Mouse (Mus musculus): Measurements from ENCODE around the gene Etfrf1.

Etfrf1 gene

DNA sequence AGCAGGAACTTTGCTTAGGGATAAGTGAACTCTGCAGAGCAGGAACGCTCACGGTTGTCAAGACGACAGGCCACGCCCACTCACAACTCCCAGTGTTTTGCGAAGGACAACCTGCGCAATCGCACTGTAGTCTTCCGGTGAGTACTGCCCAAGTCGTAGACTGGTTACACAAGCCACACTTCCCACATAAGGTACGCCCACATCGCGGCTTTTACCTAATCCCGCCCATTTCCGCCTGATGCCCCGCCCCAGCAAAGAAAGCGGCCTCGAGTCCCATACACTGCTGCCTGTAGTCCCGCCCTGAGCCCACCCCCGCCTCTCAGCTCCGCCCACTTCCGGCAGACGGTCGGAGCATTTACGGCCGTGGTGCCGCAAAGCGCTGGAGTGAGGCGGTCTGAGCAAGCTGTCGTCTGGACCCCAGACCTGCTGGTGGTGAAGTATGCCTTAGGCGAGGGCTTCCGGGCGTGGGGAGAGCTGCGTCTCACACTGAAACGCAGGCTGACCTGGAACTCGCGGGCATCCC is at the start of gene Etfrf1, which contains the start of gene Casc1:
Etfrf1 (plus strand) TSS at position 319 of the 523 bp plus-strand sequence.
Casc1 (minus strand) TSS at position 190 of the 523 bp plus-strand sequence.
- peak; percentile 95 to 99 for DNase-seq

DNA sequence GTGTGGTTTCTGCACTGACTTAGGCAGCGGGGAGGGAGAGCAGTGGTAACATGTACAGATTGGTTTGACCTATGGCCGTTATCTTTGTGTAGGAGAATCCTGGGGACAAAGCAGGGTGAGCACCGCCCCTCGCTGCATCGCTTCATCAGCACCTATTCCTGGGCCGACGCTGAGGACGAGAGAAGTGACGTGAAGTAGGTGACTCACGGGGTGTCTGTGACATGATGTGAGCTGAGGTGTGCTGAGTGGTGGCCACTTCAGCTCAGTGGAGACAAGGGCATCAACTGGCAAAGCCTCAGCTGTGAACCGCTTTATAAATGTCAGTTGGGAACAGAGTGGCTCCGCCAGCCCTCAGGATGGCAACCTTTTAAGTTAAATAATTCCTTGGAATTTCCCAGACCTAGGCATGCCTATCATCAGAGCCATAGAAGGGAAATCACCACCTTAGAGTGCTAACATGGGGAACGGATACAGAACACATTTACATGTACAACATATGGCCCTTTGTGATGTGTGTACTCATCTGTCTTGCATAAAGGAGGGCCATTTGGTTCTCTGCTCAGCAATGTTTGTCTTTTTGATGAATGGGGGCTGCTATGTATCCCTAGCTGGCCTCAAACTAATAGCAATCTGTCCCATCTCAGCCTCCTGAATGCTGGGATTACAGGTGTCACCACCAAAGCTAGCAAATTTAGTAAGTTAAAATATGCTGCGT is 38.9 kb upstream of the Etfrf1 start:
- no peak for DNase-seq

DNA sequence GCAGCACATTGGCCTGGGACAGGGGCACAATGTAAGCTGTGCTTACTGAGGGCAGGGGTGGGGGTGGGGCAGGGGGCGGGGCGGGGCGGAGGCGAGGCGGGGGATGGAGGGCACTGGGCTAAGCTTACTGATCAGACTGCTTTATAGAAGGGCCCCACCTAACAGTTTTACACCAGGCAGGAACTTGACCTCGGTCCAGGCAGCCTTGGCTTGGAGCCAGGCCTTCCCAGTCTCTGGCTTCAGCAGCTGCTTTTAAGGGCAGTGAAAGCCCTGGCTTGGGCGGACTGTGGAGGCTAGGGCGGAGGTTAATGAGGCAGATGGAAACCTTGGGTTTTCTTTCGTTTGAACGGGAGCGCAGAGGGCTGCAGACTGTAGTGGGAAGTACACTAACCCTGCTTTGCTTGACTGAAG is 37.1 kb upstream of the Etfrf1 start:
- DNase-seq: peak in 1 of 2 experiments; percentile 13

DNA sequence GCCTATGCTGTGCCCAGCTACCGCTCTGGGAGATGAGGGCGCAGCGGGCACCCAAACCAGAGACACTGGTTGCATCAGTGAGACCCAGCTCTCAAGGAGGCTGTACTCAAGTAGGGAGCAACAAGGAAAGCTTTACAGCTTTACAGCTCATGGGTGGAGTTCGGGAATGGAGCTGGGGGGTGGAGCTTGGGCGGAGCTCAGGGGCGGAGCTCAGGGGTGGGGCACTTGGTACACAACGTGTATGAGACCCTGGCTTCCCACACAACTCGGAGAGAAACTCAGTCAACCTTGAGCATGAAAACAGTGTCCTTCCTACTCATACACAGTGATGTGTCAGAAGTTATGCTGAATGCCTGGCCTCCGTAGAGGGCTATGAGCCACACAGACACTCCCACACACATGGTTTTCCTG is 35.4 kb upstream of the Etfrf1 start:
- DNase-seq: no peak

DNA sequence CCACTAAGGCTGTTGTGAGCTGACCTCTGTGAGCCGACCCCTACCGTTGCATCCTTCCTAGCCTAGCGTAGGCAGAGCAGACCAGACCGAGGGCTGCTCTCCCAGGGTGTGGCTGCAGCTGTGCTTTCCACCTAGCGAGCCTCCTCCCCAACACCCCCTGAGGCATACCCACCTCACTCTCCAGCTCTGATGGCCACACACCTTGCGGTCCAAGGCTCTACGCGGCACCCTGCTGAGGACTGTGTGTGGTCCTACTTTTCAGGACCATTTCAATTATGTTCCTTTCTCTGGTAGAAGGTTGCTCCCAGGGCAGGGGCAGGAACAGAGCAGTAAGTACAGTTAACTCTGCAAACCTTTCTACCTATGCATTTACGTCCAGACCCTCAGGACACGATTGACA is 34.5 kb upstream of the Etfrf1 start:
- no peak for DNase-seq

DNA sequence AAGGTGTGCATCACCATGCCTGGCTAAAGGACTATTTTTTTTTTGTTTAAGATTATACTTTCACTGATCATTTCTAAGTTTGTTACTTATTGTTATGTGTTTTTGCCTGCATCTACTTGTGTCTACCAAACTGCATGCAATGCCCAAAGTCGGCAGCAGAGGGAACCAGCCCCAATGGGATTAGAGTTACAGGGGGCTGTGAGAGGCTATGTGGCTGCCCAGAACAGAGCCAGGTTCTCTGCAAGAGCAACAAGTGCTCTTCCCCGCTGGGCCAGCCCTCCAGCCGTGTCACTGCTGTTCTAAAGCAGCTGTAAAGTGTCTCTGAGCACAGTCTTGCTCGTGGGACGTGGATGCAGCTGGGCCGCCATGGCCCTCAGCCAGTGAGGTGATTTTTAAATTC is 31.3 kb upstream of the Etfrf1 start:
- peak; percentile 14 to 20 for DNase-seq

DNA sequence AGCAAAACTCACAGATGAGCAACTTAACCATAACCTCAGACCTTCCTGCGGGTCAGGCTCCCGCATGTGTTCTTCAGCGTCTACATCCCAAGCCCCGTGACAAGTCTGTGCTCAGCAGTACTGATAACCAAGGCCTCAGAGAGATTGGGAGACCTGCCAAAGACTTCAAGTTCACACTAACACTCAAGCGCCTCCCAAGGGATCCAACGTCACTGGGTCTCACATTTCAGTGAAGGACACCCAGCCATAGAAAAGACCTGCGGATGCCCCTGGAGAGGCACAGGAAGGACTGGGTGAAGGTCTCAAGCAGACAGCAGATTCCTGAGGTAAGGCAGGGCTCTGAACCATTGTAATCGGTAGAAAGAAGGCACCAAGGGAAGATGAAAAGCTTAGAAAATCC is 28.9 kb upstream of the Etfrf1 start:
- DNase-seq: no peak

DNA sequence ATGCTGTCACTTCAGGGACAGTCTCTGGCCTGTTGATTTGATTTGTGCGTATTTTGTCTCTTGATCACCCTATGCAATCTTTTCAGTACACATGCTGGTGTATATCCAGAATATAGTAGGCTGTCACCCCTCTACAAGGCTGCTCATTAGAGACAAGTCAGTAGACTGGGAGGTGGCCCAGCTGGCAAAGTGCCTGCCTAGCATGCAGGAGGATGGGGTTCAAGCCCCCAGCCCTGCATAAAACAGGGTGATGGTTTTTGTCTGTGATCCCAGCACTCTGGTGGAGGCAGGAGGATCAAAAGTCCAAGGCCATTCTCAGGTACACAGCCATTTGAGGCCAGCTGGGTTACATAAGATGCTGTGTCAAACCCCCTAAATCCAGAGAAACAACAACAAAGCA is 24.8 kb upstream of the Etfrf1 start:
- DNase-seq: no peak

DNA sequence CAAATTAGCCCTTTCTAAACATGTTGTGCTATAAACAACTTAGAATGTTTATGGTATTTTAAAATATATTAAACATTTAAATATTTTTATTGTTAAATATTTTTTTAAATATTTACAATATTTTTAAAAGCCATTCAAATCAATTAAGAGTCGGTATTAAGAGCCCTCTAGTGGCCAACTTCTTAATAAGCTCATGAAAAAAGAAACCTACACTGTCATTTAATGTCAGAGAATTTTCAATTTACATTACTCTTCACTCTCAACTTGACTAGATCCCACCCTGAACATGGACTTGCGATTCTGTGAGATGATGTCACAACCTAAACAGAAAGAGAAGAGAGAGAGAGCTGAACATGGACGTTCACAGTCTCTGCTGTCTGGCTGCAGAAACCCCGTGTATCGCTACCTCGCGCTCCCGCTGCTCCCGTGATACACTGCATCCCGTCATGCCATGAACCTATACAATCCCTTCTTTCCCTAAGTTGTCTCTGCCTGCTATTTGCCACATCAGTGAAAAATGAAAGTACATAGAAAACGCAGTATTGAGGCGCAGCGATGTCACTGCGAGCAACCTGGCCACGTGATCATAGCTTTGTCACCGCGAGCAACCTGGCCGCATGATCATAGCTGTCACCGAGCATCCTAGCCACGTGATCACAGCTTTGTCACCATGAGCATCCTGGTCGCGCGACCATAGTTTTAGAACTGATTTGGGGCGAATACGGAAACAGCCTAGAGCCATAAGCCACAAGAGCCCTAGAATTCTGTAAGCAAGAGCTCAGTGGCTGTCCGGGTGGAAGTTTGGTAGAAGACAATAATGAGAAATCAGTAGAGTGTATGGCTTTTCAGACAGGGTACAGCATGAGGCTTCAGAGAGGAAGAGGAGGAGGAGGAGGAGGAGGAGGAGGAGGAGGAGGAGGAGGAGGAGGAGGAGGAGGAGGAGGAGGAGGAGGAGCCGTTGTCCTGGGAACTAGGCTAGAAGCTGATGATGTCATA is 23.5 kb upstream of the Etfrf1 start:
- peak; percentile 31 to 46 for DNase-seq

DNA sequence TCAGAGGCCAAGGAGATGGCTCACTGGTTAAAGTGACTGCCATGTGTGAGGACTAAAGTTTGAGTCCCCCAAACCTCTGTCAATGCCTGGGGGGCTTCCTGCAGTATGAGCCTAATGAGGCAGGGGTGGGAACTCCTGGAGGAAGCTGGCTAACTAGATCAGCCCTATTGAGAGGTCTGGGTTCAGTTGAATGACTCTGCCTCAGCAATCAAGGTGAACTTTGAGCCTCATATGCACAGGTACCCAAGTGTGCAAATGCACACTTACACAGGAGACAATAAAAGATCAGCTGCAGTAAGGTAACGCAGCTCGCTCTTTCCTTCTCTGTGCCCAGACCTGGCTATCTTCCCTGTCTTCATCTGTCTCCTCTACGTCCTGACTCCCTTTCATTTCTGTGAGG is 17.9 kb upstream of the Etfrf1 start:
- DNase-seq: no peak

DNA sequence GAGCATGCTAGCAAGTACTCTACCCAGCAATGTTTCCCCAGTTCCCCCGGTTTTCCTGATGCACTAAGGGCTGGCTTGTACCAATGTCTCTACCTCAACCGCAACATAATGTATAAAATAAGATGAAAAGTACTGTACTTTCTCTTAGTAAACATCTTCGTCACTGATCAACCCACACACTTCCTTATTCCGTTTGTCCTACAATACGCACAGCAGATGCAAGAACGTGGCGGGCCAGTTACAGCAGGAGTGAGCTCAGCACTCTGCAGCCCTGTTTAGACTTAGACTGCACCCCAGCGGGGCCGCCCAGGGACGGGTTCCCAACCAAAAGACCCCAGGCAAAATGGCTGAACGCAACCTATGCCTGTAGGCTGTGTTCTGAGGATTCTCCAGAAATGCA is 17.5 kb upstream of the Etfrf1 start:
- no peak for DNase-seq

DNA sequence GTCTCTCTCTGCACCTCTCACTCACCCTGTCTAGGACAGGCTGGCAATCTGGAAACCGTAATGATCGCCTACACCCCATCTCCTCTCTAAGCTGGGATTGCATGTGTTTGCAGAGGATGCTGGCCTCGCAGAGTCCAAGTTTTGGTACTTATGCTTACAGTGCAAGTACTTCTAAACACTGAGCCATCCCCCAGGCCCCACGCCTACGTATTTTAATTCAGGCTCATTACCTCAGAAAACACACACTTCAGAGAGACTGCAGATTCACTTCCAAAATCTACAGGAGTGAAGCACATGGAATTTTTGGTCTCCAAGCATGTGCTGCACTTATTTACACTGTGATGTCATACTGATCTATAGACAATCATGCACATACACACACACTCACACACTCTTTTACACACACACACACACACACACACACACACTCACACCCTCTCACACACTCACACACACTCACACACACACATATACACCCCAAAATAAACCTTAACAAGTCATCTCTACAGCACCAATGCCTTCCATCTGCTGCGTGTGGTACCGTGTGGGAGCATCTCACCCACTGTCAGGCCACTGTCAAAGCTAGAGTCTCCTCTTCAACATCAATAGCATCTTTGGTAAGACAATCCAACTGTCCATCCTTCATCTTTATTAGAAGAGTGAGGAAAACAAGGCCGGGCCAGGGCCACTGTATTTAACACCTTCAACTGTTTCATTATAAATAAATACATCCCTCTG is 12.8 kb upstream of the Etfrf1 start:
- DNase-seq: no peak

DNA sequence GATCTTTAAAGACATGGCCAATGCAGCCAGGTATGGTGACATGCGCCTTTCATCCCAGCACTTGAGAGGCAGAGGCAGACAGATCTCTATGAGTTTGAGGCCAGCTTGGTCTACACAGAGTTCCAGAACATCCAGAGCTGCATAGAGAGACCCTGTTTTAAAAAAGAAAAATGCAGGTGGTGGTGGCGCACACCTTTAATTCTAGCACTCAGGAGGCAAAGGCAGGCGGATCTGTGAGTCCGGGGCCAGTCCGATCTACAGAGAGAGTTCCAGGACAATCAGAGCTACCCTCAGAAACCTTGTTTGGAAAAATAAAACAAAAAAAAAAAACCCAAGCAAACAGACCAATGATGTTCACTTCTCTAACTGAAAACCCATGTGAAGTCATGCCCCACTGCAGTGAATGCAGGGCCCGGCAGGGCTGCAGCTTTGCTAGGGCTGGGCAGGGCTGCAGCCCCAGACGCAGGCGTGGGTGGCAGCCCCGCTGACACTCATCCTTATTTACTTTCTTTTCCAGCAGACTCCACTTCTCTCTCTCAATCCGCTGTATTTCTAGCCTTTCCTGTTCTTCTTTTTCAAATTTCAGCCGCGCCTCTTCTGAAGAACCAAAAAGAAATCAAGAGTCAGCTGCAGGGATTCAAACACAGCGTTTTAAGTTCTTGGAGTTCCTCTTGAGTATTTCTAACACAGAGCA is 8.4 kb upstream of the Etfrf1 start:
- no peak for DNase-seq

DNA sequence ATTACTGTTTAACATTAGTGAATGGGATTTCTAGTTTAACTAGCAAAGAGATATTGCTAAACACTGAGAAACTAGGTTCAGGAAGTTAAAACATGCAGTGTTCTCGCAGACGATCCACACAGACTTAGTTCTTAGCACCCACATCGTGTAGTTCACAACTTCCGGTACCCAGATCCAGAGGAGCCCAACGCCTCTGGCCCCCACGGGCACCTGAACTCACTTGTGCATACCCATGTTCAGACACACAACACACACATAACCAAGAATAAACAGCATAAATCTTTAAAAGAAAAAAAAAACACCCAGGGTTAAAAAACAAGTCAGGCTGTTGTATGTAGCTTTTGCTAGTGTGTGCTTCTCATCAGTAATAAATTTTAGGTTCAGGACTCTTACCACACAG is 6.5 kb upstream of the Etfrf1 start:
- DNase-seq: no peak

DNA sequence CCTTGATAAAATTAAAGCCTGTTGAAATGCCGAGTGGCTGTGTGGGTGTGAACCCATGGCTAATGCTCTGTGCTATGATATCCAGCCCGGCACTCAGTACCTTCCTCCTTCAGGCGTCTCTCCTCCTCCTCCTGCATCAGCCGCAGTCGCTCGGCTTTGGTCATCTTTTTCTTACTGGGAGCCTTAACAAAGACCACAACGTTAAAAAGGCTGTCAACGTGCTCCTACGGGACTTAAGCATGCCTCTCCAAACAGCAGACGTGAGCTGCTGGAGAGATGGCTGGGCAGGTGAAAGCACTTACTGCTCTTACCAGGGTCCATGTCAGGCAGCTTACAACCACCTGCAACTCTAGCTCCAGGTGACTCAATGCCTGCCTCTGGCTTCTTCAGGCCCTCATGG is 5.8 kb upstream of the Etfrf1 start:
- no peak for DNase-seq

DNA sequence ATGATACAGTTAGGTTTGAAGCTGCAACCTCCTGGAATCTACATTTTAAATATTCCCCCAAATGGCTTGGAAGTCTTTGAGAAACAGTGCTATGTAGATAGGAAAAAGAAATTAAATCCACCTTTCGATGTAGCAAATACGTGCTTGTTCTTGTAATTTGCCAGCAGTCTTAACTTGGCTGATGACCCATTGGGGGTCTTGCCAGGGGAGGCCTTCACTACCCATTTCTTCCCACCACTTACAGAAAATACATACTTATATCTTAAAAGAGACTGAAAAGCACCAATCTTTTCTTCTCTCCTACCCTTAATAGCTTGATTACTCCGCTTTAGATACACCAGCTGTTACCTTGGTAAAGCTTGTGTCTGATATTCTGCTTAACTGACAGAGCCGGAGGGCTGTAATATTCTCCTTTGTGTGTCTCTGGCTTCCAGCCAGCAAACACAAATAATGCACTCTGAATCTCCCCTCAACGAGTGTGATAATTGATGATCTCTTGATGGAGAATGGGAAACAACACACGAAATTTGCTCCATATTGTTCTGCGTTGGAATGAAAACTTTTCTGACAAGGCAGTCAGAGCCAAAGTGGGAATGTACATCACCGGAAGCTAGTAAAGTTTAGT is 766 bp upstream of the Etfrf1 start:
- peak; percentile 10 to 41 for DNase-seq

DNA sequence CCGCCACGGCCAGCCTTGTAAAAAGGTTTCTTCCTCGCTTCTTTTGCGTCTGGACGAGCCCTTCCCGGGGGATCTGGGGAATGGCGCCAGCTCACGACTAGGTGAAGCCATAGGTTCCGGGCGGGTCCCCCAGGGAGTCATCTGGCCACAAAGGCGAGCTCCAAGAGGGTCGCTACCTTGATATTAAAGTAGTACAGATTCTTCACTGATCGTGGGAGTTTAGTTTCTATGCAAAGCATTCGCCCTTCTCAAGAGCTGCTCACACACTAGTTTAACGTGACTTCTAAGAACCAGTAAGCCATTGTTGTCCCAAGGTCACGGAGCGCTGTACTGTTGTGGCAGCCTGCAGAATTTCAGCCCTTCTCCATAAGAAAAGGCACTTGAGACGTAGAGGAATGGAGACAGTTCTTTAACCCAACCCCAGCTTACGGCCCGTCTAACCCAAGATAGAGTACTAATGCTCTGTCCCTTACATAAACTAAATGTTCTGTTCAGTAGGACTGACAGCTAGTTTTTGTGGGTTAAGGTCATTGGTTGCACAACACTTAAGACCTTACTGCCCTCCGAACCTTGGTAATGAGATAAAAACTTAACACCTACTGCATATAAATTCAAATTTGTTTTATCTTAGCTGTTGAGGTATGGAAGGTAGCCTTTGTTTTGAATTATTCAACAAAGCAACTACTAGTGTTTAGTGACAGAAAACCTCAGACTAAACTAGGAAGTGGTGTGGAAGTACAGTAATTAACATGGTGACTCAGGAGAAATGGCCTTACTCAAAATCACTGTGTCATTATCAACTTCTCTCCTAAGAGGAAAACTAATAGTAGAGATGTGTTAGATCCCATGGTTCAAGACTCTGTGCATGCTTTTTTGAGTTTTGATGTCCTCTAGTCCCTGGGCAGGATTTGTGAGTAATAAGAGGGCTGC is 707 bp downstream of the Etfrf1 start:
- no peak for DNase-seq

DNA sequence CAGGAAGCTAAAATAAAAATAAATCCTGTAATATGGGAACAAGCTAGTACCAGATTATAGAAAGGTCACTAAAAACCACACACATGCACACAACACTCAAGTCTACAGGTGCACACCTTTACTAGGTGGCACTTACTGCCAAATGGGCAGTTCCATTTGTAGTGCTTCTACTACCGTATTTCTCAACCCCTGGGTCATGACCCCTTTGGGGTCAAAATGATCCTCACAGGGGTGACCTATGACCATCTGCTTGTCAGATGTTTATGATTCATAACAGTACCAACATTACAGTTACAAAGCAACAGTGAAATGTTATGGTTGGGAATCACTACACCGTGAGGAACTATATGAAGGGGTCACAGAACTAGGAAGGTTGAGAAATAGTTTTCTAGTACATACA is 3.0 kb downstream of the Etfrf1 start:
- no peak for DNase-seq

DNA sequence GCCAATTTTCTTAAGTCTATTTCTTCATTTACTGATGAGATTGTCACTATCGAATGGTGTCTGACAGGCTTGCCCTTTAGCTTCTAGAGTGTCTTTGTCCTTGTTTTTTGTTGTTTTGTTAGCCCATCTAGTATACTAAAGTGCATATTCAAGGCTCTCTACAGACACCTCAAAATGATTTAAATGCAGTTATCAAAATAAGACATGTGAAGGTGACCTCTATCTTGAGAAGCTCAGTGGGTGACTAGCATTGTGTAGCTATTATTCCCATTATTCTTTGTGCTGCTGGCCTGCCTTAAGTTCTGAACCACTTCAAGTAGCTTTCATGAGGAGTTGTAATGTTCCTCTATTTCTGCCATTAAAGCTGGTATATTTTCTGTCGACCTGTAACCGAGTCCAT is 4.9 kb downstream of the Etfrf1 start:
- no peak for DNase-seq

DNA sequence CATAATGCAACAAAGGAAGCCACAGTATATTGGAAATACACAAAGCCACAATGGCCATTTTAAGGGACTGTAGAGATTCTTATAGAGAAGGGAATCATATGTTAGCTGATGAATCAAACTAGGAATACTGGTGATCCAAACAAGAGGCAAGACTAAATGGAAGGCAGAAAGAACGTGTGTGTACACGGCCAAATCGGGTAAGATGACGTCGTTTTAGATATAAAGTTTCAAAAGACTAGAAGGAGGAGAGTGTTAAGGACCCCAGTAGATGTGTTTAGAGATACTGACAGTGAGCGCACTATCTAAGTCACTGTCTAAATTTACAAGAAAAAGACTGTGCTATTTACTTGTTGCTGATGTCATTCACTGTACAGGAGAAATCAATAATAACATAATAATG is 13.3 kb downstream of the Etfrf1 start:
- DNase-seq: no peak

DNA sequence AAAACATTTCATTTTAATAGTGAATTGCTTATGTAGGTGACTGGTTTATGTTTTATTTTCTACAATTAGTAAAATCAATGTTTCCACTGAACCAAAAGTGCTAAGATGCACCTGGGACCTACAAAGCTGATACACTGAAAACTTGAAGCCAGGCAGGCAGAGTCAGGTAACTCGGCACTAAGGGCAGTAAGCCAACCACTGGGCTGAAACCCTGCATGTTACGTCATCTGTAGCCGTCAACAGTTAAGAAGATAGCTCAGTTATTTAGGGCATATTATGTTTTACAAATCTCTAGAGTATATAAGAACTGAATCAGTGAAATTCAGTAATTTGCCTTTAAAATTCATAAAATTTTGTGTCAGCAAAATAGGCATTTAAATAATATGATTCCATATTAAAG is 15.4 kb downstream of the Etfrf1 start:
- DNase-seq: no peak

All from cerebellum, adult 18-20 months (tissue).